In genomic region chr6:22794071-22794721, GRCm38 (mm10) we compare ENCODE assay signal across 7 mouse cellular contexts.
A peak's percentile ranks its signal among the peaks of the same experiment; 100 is the strongest.
DNase-seq lines count a peak whose midpoint lies in the region; ATAC-seq and TF ChIP-seq lines count a peak whose summit lies in the region.

No protein-coding gene starts in this region.

- ATAC-seq in embryonic facial prominence, embryonic 12.5 days (ENCODE audit: insufficient number of reproducible peaks, insufficient read depth, low FRiP score, low TSS enrichment) = no peak

- no peak overlapping the region for H3K9ac ChIP-seq in embryonic facial prominence, embryonic 12.5 days

- H3K36me3 ChIP-seq in embryonic facial prominence, embryonic 12.5 days = no peaks in the 10 kb centered on the region
- H3K36me3 ChIP-seq in myocyte (ENCODE audit: control insufficient read depth, insufficient read depth) = no peaks in the 10 kb centered on the region
- H3K36me3 ChIP-seq in heart, embryonic 10.5 days = no peaks in the 10 kb centered on the region

- H3K4me2 ChIP-seq in embryonic facial prominence, embryonic 12.5 days (replicated peaks) = 0 out of 2 replicates have a peak overlapping the region, but pooled peaks have one; percentile 8
- H3K4me2 ChIP-seq in myocyte (ENCODE audit: low read depth) = peak overlapping the region; percentile 5

- DNase-seq in cerebellum, adult 18-20 months = peak; percentile 6 to 9
- peak; percentile 43 to 69 for DNase-seq in layer of hippocampus, adult 18-20 months (ENCODE audit: low spot score in 2 of 2)
- DNase-seq in B cell, adult 2 months = no peak
- DNase-seq in heart, embryonic 10.5 days (ENCODE audit: low spot score) = no peak
- no peak for DNase-seq in urinary bladder, postnatal 36 days (ENCODE audit: low spot score in 2 of 2)

- 32% methylated on average over 12 of the region's 12 CpGs for WGBS in embryonic facial prominence, embryonic 12.5 days
- WGBS in heart, embryonic 10.5 days = 70% methylated on average over 12 of the region's 12 CpGs

- no peak overlapping the region for H3ac ChIP-seq in myocyte (ENCODE audit: control insufficient read depth, insufficient read length)

- H3K4me3 ChIP-seq in embryonic facial prominence, embryonic 12.5 days = no peak overlapping the region
- no peak overlapping the region for H3K4me3 ChIP-seq in myocyte
- no peak overlapping the region for H3K4me3 ChIP-seq in heart, embryonic 10.5 days

- no peaks in the 10 kb centered on the region for H3K4me1 ChIP-seq in embryonic facial prominence, embryonic 12.5 days
- no peaks in the 10 kb centered on the region for H3K4me1 ChIP-seq in heart, embryonic 10.5 days

- no peaks in the 10 kb centered on the region for H3K79me2 ChIP-seq in myocyte (ENCODE audit: control insufficient read depth, insufficient read depth)

- no peaks in the 10 kb centered on the region for H3K27me3 ChIP-seq in embryonic facial prominence, embryonic 12.5 days
- H3K27me3 ChIP-seq in myocyte (ENCODE audit: control insufficient read depth, insufficient read depth, insufficient read length) = no peaks in the 10 kb centered on the region
- H3K27me3 ChIP-seq in heart, embryonic 10.5 days (ENCODE audit: insufficient read depth, poor library complexity, severe bottlenecking) = no peaks in the 10 kb centered on the region

- no peaks in the 10 kb centered on the region for H3K9me3 ChIP-seq in embryonic facial prominence, embryonic 12.5 days
- H3K9me3 ChIP-seq in heart, embryonic 10.5 days = no peaks in the 10 kb centered on the region

- H3K27ac ChIP-seq in embryonic facial prominence, embryonic 12.5 days = no peak overlapping the region
- no peak overlapping the region for H3K27ac ChIP-seq in heart, embryonic 10.5 days

- TF ChIP-seq POLR2A in myocyte (IDR thresholded peaks at IDR 0.05; ENCODE audit: insufficient read length, low read depth) = no peak

TF ChIP-seq in myocyte, 11 proteins besides CTCF, POLR2A, EP300 and RAD21:
- TF ChIP-seq MYOG (IDR thresholded peaks at IDR 0.05; ENCODE audit: control insufficient read depth in 1 of 3, insufficient read depth in 1 of 3, insufficient read length in 2 of 3, low read depth in 2 of 3) (no peak), CEBPB (IDR thresholded peaks at IDR 0.05; ENCODE audit: insufficient read depth, poor library complexity, severe bottlenecking) (no peak), TCF3 (IDR thresholded peaks at IDR 0.05; ENCODE audit: insufficient read length, low read depth) (no peak), MAX (IDR thresholded peaks at IDR 0.05; ENCODE audit: low read depth) (no peak), MYOD1 (IDR thresholded peaks at IDR 0.05; ENCODE audit: control insufficient read depth in 1 of 3, insufficient read length in 2 of 3, low read depth in 2 of 3) (no peak), USF1 (IDR thresholded peaks at IDR 0.05; ENCODE audit: low read depth) (no peak), SRF (IDR thresholded peaks at IDR 0.05; ENCODE audit: control insufficient read depth, insufficient read length, low read depth) (no peak), E2F4 (IDR thresholded peaks at IDR 0.05; ENCODE audit: insufficient read depth) (no peak), POLR2AphosphoS2 (IDR thresholded peaks at IDR 0.05; ENCODE audit: insufficient read length, low read depth) (no peak)

Comparison
In these comparisons a context has a peak if more than half of its experiments do, and no peak if none do; other contexts are left out.
1. DNase-seq: peak in cerebellum, adult 18-20 months (2 of 2) and layer of hippocampus, adult 18-20 months (2 of 2); none in B cell, adult 2 months (0 of 2), heart, embryonic 10.5 days (single experiment) and urinary bladder, postnatal 36 days (0 of 2).